Mouse (Mus musculus): ENCODE results near the gene Mpnd. TPM values are rescaled to one million over a fixed set of nuclear protein-coding genes. Genes with fewer than 3 reads are reported as not detected.
A peak's percentile ranks its signal among the peaks of the same experiment; 100 is the strongest.

The Mpnd gene
- polyA plus RNA-seq, 1 experiment from 2014 or later: 77.5 TPM

GRCm38 (mm10) chr17:56006956-56007355, 1.4 kb downstream of the Mpnd start:
- 44% methylated on average over 10 of the region's 10 CpGs for WGBS
- Histone ChIP-seq H3K4me2 (ENCODE audit: low read depth, low read length) (peak overlapping the region; percentile 88; the same call in 1 of the 2 replicates), H3K27ac (ENCODE audit: low read length) (peak overlapping the region; percentile 92), H3K4me1 (ENCODE audit: control insufficient read depth, insufficient read depth, low read length) (peaks cover 20% of the 10 kb centered on the region), H3K4me3 (ENCODE audit: low read length) (peak overlapping the region; percentile 11; the same call in 1 of the 2 replicates), H3K9ac (ENCODE audit: low read depth, low read length) (0 out of 2 replicates have a peak overlapping the region, but pooled peaks have one; percentile 39), H3K36me3 (ENCODE audit: control insufficient read depth, insufficient read depth, low read length) (peaks cover 7% of the 10 kb centered on the region), H3K27me3 (replicated peaks; ENCODE audit: control insufficient read depth, insufficient read depth, low read length) (no peaks in the 10 kb centered on the region), H3K9me3 (ENCODE audit: control insufficient read depth, low read length) (no peaks in the 10 kb centered on the region)
- ATAC-seq: no peak

GRCm38 (mm10) chr17:56007444-56008355, 2.2 kb downstream of the Mpnd start:
- H3K36me3 ChIP-seq (ENCODE audit: control insufficient read depth, insufficient read depth, low read length): peaks cover 12% of the 10 kb centered on the region
- H3K9me3 ChIP-seq (ENCODE audit: control insufficient read depth, low read length): no peaks in the 10 kb centered on the region
- peak overlapping the region; percentile 56 for H3K9ac ChIP-seq (ENCODE audit: low read depth, low read length)
- peak overlapping the region; percentile 92 for H3K27ac ChIP-seq (ENCODE audit: low read length)
- peak; percentile 51 for ATAC-seq
- 20% methylated on average over 13 of the region's 14 CpGs for WGBS
- no peaks in the 10 kb centered on the region for H3K27me3 ChIP-seq (replicated peaks; ENCODE audit: control insufficient read depth, insufficient read depth, low read length)
- H3K4me3 ChIP-seq (ENCODE audit: low read length): peak overlapping the region; percentile 93
- peaks cover 20% of the 10 kb centered on the region for H3K4me1 ChIP-seq (ENCODE audit: control insufficient read depth, insufficient read depth, low read length)
- H3K4me2 ChIP-seq (ENCODE audit: low read depth, low read length): peak overlapping the region; percentile 88

- H3K4me2 ChIP-seq (ENCODE audit: low read depth, low read length): peak overlapping the region; percentile 88
- WGBS: under 1% methylated on average over 21 of the region's 21 CpGs
Measured at GRCm38 (mm10) chr17:56008356-56009087, 3.0 kb downstream of the Mpnd start.

GRCm38 (mm10) chr17:56009088-56009961, 3.8 kb downstream of the Mpnd start:
- H3K4me2 ChIP-seq (ENCODE audit: low read depth, low read length): peak overlapping the region; percentile 88
- H3K9ac ChIP-seq (ENCODE audit: low read depth, low read length): peak overlapping the region; percentile 86
- peak; percentile 87 for ATAC-seq

More at GRCm38 (mm10) chr17:56008356-56009087, 3.0 kb downstream of the Mpnd start:
- Histone ChIP-seq H3K27me3 (replicated peaks; ENCODE audit: control insufficient read depth, insufficient read depth, low read length) (no peaks in the 10 kb centered on the region), H3K9ac (ENCODE audit: low read depth, low read length) (peak overlapping the region; percentile 86), H3K36me3 (ENCODE audit: control insufficient read depth, insufficient read depth, low read length) (peaks cover 16% of the 10 kb centered on the region), H3K4me1 (ENCODE audit: control insufficient read depth, insufficient read depth, low read length) (peaks cover 20% of the 10 kb centered on the region), H3K9me3 (ENCODE audit: control insufficient read depth, low read length) (no peaks in the 10 kb centered on the region), H3K4me3 (ENCODE audit: low read length) (peak overlapping the region; percentile 93), H3K27ac (ENCODE audit: low read length) (peak overlapping the region; percentile 92)
- peak; percentile 83 for ATAC-seq

GRCm38 (mm10) chr17:56009962-56010240, 4.4 kb downstream of the Mpnd start:
- H3K36me3 ChIP-seq (ENCODE audit: control insufficient read depth, insufficient read depth, low read length): peaks cover 18% of the 10 kb centered on the region
- H3K4me2 ChIP-seq (ENCODE audit: low read depth, low read length): peak overlapping the region; percentile 88
- H3K9me3 ChIP-seq (ENCODE audit: control insufficient read depth, low read length): no peaks in the 10 kb centered on the region
- H3K27me3 ChIP-seq (replicated peaks; ENCODE audit: control insufficient read depth, insufficient read depth, low read length): no peaks in the 10 kb centered on the region
- no peak overlapping the region for H3K27ac ChIP-seq (ENCODE audit: low read length)
- H3K4me3 ChIP-seq (ENCODE audit: low read length): peak overlapping the region; percentile 93
- WGBS: 37% methylated on average over 2 of the region's 2 CpGs
- H3K9ac ChIP-seq (ENCODE audit: low read depth, low read length): peak overlapping the region; percentile 86
- peaks cover 17% of the 10 kb centered on the region for H3K4me1 ChIP-seq (ENCODE audit: control insufficient read depth, insufficient read depth, low read length)
- no peak for ATAC-seq

More at GRCm38 (mm10) chr17:56009088-56009961, 3.8 kb downstream of the Mpnd start:
- Histone ChIP-seq H3K9me3 (ENCODE audit: control insufficient read depth, low read length) (no peaks in the 10 kb centered on the region), H3K27ac (ENCODE audit: low read length) (peak overlapping the region; percentile 89), H3K36me3 (ENCODE audit: control insufficient read depth, insufficient read depth, low read length) (peaks cover 17% of the 10 kb centered on the region), H3K27me3 (replicated peaks; ENCODE audit: control insufficient read depth, insufficient read depth, low read length) (no peaks in the 10 kb centered on the region), H3K4me3 (ENCODE audit: low read length) (peak overlapping the region; percentile 93), H3K4me1 (ENCODE audit: control insufficient read depth, insufficient read depth, low read length) (peaks cover 20% of the 10 kb centered on the region)
- WGBS: 1% methylated on average over 60 of the region's 62 CpGs

- 63% methylated on average over 14 of the region's 14 CpGs for WGBS
- peaks cover 15% of the 10 kb centered on the region for H3K4me1 ChIP-seq (ENCODE audit: control insufficient read depth, insufficient read depth, low read length)
- H3K27me3 ChIP-seq (replicated peaks; ENCODE audit: control insufficient read depth, insufficient read depth, low read length): no peaks in the 10 kb centered on the region
- H3K36me3 ChIP-seq (ENCODE audit: control insufficient read depth, insufficient read depth, low read length): peaks cover 21% of the 10 kb centered on the region
- peak overlapping the region; percentile 86 for H3K9ac ChIP-seq (ENCODE audit: low read depth, low read length)
- H3K4me2 ChIP-seq (ENCODE audit: low read depth, low read length): peak overlapping the region; percentile 88
- peak overlapping the region; percentile 93 for H3K4me3 ChIP-seq (ENCODE audit: low read length)
- H3K9me3 ChIP-seq (ENCODE audit: control insufficient read depth, low read length): no peaks in the 10 kb centered on the region
- no peak for ATAC-seq
- H3K27ac ChIP-seq (ENCODE audit: low read length): no peak overlapping the region
Measured at GRCm38 (mm10) chr17:56010255-56010654, 4.7 kb downstream of the Mpnd start.

GRCm38 (mm10) chr17:56010681-56011080, 5.2 kb downstream of the Mpnd start:
- H3K9me3 ChIP-seq (ENCODE audit: control insufficient read depth, low read length): no peaks in the 10 kb centered on the region
- H3K27ac ChIP-seq (ENCODE audit: low read length): no peak overlapping the region
- peaks cover 15% of the 10 kb centered on the region for H3K4me1 ChIP-seq (ENCODE audit: control insufficient read depth, insufficient read depth, low read length)
- H3K36me3 ChIP-seq (ENCODE audit: control insufficient read depth, insufficient read depth, low read length): peaks cover 26% of the 10 kb centered on the region
- H3K9ac ChIP-seq (ENCODE audit: low read depth, low read length): peak overlapping the region; percentile 86
- H3K4me3 ChIP-seq (ENCODE audit: low read length): peak overlapping the region; percentile 93
- no peak for ATAC-seq
- peak overlapping the region; percentile 88 for H3K4me2 ChIP-seq (ENCODE audit: low read depth, low read length)
- WGBS: 7% methylated on average over 9 of the region's 9 CpGs
- H3K27me3 ChIP-seq (replicated peaks; ENCODE audit: control insufficient read depth, insufficient read depth, low read length): no peaks in the 10 kb centered on the region

GRCm38 (mm10) chr17:56011441-56011840, 5.9 kb downstream of the Mpnd start:
- ATAC-seq: no peak
- no peak overlapping the region for H3K9ac ChIP-seq (ENCODE audit: low read depth, low read length)
- no peak overlapping the region for H3K27ac ChIP-seq (ENCODE audit: low read length)
- no peaks in the 10 kb centered on the region for H3K27me3 ChIP-seq (replicated peaks; ENCODE audit: control insufficient read depth, insufficient read depth, low read length)
- peaks cover 33% of the 10 kb centered on the region for H3K36me3 ChIP-seq (ENCODE audit: control insufficient read depth, insufficient read depth, low read length)
- 76% methylated on average over 7 of the region's 7 CpGs for WGBS
- no peak overlapping the region for H3K4me2 ChIP-seq (ENCODE audit: low read depth, low read length)
- H3K9me3 ChIP-seq (ENCODE audit: control insufficient read depth, low read length): no peaks in the 10 kb centered on the region
- H3K4me3 ChIP-seq (ENCODE audit: low read length): no peak overlapping the region
- H3K4me1 ChIP-seq (ENCODE audit: control insufficient read depth, insufficient read depth, low read length): peaks cover 15% of the 10 kb centered on the region
